Mouse (Mus musculus) liver, postnatal 0 days (tissue): ENCODE data around the gene Cry2.

Experiments
- CTCF ChIP-seq: sonication (generic); IDR thresholded peaks from 2 replicates; pipeline ENCODE4 v1.5.1; 2016; ENCODE audit warnings: antibody characterized with exemption, low read depth
- EP300 ChIP-seq: IDR thresholded peaks from 2 replicates; pipeline ENCODE4 v1.6.1; 2016; ENCODE audit warnings: antibody characterized with exemption, low read depth, mild to moderate bottlenecking

GRCm38 (mm10) chr2:92391116-92391515, 42.7 kb downstream of the Cry2 start:
- TF ChIP-seq CTCF (no peak), EP300 (no peak)
